Mouse (Mus musculus): ENCODE results near the gene Kif28.

- TF ChIP-seq CTCF (IDR thresholded peaks at IDR 0.05; ENCODE audit: low read depth, low read length), result no peak
- TF ChIP-seq POLR2A (IDR thresholded peaks at IDR 0.05; ENCODE audit: insufficient read depth, low read length), result no peak
- no peak for TF ChIP-seq EP300 (IDR thresholded peaks at IDR 0.05; ENCODE audit: insufficient read depth, low read depth, low read length)
Measured at GRCm38 (mm10) chr1:179787281-179787680, 42.2 kb upstream of the Kif28 start.
